Mouse (Mus musculus) gastrocnemius, adult 18-20 months (tissue): ENCODE results near the gene Ccnd3. TPM values are rescaled to one million over a fixed set of nuclear protein-coding genes. Genes with fewer than 3 reads are reported as not detected.
"Not testable (repeated sequence)": the region's sequence is repeated elsewhere in the genome, so short reads cannot be mapped to it uniquely, and the experiment has no call there.

Experiments used
- DNase-seq: peaks from one replicate; pipeline ENCODE4 v3.0.0; 2021; ENCODE audit warnings: low spot score
- total RNA-seq, 2 experiments: library from RNA; stranded (reverse); gene quantifications; 2 replicates each; pipeline ENCODE4 v1.2.3; 2021

Gene Ccnd3
- total RNA-seq, 2 experiments from 2014 or later: 18.5 to 20.1 TPM

GRCm38 (mm10) chr17:47617605-47618307 is 112.9 kb downstream of the Ccnd3 start:
- DNase-seq: no peak

- DNase-seq: no peak
Observed at GRCm38 (mm10) chr17:47618556-47619311, 113.9 kb downstream of the Ccnd3 start.

DNA sequence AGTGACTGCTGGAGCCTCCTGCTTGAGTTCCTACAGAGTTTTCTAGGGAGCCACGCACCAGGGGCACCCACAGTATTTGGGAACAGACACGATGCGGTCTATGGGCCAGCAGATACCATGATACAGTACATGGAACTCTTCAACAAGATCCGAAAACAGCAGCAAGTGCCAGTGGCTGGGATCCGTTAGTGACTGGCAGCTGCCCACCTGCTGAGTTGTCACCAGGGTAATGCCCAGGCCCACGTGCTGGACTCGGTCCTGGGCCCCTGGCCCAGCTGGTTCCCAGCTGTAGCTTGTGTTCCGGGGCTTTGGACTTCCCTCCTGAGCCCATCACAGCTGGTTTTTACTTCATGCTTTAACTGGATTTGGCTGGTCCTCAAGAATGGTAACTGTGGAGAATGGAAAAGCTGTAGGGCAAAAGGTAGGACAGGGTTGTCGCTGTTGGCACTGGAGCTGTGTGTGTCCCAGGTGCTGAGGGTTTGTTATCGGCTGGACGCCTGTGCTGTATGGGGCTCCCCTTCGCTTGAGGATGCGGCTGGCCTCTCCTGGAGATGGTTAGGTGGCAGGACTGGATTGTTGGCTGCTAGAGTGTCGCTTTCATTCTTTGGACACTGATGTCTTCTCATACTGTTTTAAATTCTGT is 118.2 kb downstream of the Ccnd3 start:
- DNase-seq: peak; percentile 32

DNA sequence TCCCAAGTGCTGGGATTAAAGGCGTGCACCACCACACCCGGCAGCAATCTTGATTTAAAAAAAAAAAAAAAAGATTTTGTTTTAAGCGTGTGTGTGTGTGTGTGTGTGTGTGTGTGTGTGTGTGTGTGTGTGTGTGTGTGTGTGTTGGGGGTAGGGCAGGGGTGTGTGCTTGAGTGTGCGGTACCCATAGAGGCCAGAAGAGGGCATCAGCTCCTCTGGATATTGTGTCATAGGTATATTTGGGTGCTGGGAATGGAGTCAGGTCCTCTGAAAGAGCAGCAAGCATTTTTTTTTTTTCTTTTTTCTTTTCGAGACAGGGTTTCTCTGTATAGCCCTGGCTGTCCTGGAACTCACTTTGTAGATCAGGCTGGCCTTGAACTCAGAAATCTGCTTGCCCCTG is 119.7 kb downstream of the Ccnd3 start:
- not testable (repeated sequence) for DNase-seq

GRCm38 (mm10) chr17:47625088-47625487 is 120.2 kb downstream of the Ccnd3 start:
- peak; percentile 53 for DNase-seq

GRCm38 (mm10) chr17:47626031-47626430 is 121.2 kb downstream of the Ccnd3 start:
- no peak for DNase-seq

DNA sequence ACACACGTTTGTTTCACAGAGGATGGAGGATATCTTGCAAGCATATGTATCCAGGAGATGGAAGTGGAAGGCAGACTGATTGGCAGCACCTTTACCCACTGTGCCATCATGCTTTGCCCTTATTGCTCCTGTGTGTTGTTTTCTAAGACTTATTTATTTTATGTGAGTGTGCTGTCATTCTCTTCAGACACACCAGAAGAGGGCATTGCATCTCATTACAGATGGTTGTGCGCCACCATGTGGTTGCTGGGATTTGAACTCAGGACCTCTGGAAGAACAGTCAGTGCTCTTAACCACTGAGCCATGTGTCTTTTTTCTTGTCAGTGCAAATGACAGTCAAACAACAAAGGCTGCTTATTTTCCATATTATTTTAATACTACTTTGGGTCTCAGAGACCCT is 122.9 kb downstream of the Ccnd3 start:
- no peak for DNase-seq

GRCm38 (mm10) chr17:47628851-47629676 is 124.2 kb downstream of the Ccnd3 start:
- peak; percentile 94 for DNase-seq

DNA sequence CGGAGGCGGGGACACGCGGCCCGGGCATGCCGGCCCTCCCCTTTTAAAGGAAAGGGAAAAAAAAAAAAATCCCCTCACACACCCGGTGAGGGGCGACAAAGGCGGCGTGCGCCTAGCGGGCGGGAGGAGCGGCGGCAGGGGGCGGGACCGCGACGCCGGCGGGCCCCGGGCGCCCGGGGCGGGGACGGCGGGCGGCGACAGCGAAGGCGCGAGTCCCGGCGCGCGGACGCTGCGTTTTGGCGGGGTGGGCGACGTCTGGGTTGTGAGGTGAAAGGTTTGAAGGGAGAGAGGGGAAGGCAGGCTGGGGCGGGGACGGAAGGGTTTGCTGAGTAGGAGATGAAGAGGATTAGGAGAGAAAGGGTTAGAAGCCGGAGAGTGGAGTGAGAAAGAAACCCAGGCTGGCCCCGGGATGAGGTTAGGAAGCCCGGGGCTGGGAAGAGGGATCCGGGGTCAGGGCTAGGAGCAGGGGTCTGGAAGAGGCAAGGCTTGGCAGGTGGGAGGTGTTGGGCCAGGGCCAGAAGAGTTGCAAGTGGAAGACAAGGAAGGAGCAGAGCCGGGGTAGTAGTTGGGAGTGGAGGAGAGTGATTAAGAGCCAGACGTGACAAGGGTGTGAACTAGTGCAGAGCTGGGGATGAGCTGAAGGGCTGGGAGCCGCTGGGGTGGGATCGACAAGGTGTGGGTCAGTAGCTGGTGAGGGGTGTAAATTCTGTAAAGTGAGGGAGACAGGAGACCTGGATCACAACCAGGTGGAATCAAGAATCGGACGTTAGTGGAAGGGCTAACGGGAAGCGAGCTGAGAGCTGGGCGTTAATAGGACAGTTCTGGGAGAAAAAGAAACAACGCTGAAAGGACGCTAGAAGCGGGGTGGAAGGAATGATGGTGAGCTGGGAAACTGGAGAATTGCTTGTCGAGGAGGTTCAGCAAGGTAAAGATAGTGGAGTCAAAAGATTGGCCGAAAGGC is 125.1 kb downstream of the Ccnd3 start:
- peak; percentile 34 for DNase-seq

DNA sequence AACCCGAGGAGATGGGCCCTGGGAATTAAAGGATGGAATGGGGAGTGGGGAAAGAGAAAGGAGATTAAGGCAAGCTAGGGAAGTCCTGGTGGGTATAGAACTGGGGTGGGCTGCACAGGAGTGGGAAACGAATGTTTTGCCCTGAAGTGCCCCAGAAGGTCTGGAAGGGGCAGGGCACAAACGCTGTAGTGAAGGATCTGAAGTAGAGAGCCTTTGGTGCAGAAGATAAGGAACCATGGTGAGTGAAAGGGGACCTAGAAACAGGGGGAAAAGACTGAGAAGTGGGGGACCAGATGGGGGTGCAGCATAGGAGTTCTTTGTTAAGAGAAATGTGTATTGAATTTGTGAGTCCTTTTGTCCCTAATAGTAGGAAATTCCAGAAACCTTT is 125.8 kb downstream of the Ccnd3 start, which contains the start of gene Usp49:
TSS of gene Usp49 (plus strand) at position 13 of the 388 bp plus-strand sequence.
- no peak for DNase-seq

- no peak for DNase-seq
Observed at GRCm38 (mm10) chr17:47632181-47632840, 127.5 kb downstream of the Ccnd3 start.

DNA sequence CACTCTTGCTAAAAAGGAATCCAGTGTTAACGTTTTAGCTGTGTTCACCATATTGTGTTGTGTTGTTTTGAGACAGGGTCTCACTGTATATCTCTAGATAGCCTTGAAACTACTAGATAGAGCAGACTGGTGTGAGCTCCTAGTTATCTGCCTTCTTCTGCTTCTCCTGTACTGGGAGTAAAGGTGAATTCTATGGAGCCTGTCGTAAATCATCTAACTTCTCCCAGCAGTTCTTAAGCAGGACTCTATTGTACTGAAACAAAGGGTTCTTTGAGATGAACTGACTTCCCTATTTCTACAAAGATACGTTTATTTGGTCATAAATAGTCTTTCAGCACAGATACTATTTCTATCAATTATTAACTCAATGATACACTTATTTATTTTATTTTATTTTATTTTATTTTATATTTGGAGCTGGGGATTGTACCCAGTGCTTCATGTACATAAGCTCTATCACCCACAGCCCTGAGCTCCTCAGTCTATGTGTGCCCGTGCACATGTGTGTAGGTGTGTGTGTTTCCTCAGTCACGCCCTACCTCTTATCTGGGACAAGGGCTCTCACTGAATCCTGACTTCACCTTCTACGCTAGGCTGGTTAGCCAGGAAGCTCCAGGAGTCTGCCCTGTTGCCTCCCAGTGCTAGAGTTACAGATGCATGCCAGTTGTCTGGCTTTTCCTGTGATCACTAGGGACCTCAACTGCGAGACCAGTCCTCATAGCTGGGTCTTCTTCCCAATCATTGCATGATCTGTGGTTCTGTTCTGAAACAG is 129.3 kb downstream of the Ccnd3 start:
- DNase-seq: no peak

DNA sequence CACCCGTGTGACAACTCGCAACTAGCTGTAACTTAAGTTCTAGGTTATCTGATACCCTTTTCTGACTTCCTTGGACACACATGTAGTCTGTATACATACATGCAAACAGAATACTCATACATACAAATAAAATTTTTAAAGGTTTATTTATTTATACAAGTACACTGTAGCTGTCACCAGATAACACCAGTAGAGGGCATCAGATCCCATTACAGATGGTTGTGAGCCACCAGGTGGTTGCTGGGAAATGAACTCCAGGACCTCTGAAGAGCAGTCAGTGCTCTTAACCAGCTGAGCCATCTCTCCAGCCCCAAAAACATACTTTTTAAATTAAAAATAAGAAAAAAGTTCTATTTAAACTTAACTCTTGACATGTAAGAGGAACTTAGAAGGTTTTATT is 138.1 kb downstream of the Ccnd3 start:
- DNase-seq: no peak

GRCm38 (mm10) chr17:47646683-47647082 is 141.8 kb downstream of the Ccnd3 start:
- peak; percentile 64 for DNase-seq

GRCm38 (mm10) chr17:47648966-47649365 is 144.1 kb downstream of the Ccnd3 start:
- no peak for DNase-seq
